Mouse (Mus musculus): Measurements from ENCODE around the gene Spryd7.

DNA sequence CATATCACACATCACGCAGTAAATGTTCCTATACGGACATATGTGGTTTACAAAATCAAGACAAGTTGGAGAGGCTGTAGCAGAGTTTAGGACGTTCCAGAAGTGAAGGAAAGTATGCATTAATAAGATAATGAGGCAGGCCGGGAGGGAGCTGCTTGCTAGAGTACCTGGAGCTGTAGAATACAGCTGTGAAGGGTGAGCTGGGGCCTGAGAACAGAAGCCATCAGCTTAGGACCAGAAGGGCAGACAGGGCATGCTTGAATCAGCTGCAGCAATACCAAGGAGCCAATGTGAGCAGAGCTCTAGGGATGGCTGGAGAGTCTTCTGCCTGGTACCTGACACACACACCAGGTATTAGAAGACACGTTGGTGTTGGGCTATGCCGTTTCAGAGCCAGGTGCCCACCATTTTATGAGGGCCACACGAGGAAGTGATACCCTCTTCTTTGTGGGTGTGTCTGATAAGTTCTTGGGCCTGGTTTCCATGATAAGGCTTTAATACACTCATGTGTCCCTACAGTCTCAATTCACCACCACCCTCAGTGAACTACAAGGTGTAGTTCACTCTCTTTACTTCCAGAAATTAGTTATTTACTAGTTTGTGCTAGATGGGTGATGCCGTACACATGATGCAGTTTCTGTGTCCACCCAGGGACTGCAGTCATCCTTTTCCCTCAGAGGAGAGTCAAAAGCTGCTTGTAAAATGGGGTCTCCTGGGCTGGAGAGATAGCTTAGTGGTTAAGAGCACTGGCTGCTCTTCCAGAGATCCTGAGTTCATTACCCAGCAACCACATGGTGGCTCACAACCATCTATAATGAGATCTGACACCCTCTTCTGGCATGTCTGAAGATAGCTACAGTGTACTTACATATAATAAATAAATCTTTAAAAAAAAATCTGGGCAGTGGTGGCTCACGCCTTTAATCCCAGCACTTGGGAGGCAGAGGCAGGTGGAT lies 39.9 kb downstream of the Spryd7 start:
- no peak for TF ChIP-seq CTCF (IDR thresholded peaks at IDR 0.05; ENCODE audit: low read depth)
- no peak for TF ChIP-seq EP300 (optimal IDR thresholded peaks at IDR 0.05)

All from stomach, postnatal 0 days (tissue).